Comparison of ENCODE assay signal across 8 mouse cellular contexts in the genomic region with DNA sequence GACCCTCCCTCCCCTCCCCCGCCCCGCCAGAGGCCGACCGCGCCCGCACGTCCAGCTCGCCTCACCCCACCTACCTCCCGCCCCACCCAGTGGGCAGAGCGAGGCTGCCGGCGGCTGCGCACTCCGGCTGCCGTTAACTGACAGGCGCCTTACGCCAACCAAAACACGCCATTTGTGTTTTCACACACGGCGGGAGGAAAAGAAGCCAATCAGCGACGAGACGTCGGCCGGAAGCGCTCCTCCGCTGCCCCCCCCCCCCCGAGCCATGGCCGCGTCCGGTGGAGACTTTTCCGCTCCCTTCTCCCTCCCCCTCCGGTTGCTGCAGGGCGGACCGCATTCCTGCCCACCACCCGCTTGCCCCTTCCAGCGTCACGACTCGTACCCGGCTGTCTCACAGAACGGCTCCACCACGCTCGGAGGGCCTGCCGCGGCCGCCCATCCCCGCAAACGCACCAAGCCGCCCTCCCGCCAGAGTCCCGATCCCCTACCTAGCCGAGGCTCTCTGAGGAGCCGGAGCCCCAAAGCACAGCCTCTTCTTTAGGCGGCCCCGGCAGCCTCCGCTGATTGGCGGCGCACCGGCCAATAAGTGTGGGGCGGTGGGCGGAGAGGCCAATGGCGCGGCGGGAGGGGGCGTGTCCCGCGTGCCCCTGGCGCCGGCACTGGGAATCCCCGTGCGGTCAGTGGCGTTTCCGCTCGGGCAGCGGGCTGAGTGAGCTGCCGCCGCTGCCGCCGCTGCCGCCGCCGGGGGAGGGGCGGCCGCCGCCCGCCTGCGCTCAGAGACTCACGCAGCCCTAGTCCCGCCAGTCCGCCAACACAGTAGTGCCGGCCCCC. TPM values are rescaled to one million over a fixed set of nuclear protein-coding genes. Genes with fewer than 3 reads are reported as not detected.
A peak's percentile ranks its signal among the peaks of the same experiment; 100 is the strongest.
DNase-seq lines count a peak whose midpoint lies in the region; ATAC-seq and TF ChIP-seq lines count a peak whose summit lies in the region.

Setd5 (plus strand) TSS at position 680 of the 831 bp plus-strand sequence.

- H3K27me3 ChIP-seq in G1E (ENCODE audit: insufficient read depth, low read length), result no peaks in the 10 kb centered on the region
- H3K27me3 ChIP-seq in forebrain, embryonic 16.5 days (replicated peaks; ENCODE audit: control insufficient read depth, insufficient read depth, low read length), result no peaks in the 10 kb centered on the region
- H3K27me3 ChIP-seq in lung, embryonic 14.5 days (ENCODE audit: insufficient read depth, low read length), result no peaks in the 10 kb centered on the region
- H3K27me3 ChIP-seq in thymus, adult 2 months (ENCODE audit: control insufficient read depth, insufficient read depth, low read length), result no peaks in the 10 kb centered on the region

- no peaks in the 10 kb centered on the region for H3K9me3 ChIP-seq in G1E (replicated peaks)
- H3K9me3 ChIP-seq in forebrain, embryonic 16.5 days (ENCODE audit: control insufficient read depth, low read length), result no peaks in the 10 kb centered on the region
- H3K9me3 ChIP-seq in lung, embryonic 14.5 days (ENCODE audit: low read depth, low read length), result no peaks in the 10 kb centered on the region

- peaks cover 34% of the 10 kb centered on the region for H3K4me1 ChIP-seq in G1E (ENCODE audit: insufficient read depth, low read depth, low read length)
- peaks cover 33% of the 10 kb centered on the region for H3K4me1 ChIP-seq in forebrain, embryonic 16.5 days (replicated peaks; ENCODE audit: control insufficient read depth, insufficient read depth, low read length)
- peaks cover 14% of the 10 kb centered on the region; the same call in 1 of the 2 replicates for H3K4me1 ChIP-seq in lung, embryonic 14.5 days (ENCODE audit: insufficient read depth)
- H3K4me1 ChIP-seq in olfactory bulb, adult 2 months (ENCODE audit: control insufficient read depth, insufficient read depth, low read length), result peaks cover 5% of the 10 kb centered on the region
- peaks cover 11% of the 10 kb centered on the region for H3K4me1 ChIP-seq in thymus, adult 2 months (replicated peaks; ENCODE audit: control insufficient read depth, insufficient read depth, low read length)

- H3K9ac ChIP-seq in forebrain, embryonic 16.5 days (replicated peaks; ENCODE audit: low read depth, low read length), result peak within 1 kb of the TSS; percentile 98
- H3K9ac ChIP-seq in lung, embryonic 14.5 days, result peak within 1 kb of the TSS; percentile 99

- peak within 1 kb of the TSS; percentile 90 for H3K4me3 ChIP-seq in G1E (ENCODE audit: low read depth, low read length)
- H3K4me3 ChIP-seq in forebrain, embryonic 16.5 days (replicated peaks; ENCODE audit: low read length), result peak within 1 kb of the TSS; percentile 90
- peak within 1 kb of the TSS; percentile 68 for H3K4me3 ChIP-seq in layer of hippocampus, adult 2 months
- H3K4me3 ChIP-seq in lung, embryonic 14.5 days (ENCODE audit: low read depth, low read length), result peak within 1 kb of the TSS; percentile 95
- peak within 1 kb of the TSS; percentile 96 for H3K4me3 ChIP-seq in olfactory bulb, adult 2 months (ENCODE audit: insufficient read depth, low read depth, low read length)
- peak within 1 kb of the TSS; percentile 81 for H3K4me3 ChIP-seq in thymus, adult 2 months (ENCODE audit: control insufficient read depth, insufficient read depth, low read length)

- intact Hi-C loops in heart, postnatal 36 days (cut with DNase I), result loop anchor here (1.0 to 5.0 kb wide), 3 partner anchors 31 to 230 kb away; partner anchors contain the start of genes Brpf1 and Thumpd3

- H3K36me3 ChIP-seq in G1E (replicated peaks), result peaks cover 19% of the 10 kb centered on the region
- H3K36me3 ChIP-seq in forebrain, embryonic 16.5 days (ENCODE audit: control insufficient read depth, insufficient read depth), result no peaks in the 10 kb centered on the region
- peaks cover 6% of the 10 kb centered on the region; the same call in 1 of the 2 replicates for H3K36me3 ChIP-seq in lung, embryonic 14.5 days (ENCODE audit: insufficient read depth)
- H3K36me3 ChIP-seq in thymus, adult 2 months (ENCODE audit: control insufficient read depth, insufficient read depth, low read length), result no peaks in the 10 kb centered on the region

- peak; percentile 99 for TF ChIP-seq POLR2A in olfactory bulb, adult 2 months (IDR thresholded peaks at IDR 0.05; ENCODE audit: insufficient read depth, low read depth, low read length)
- TF ChIP-seq POLR2A in thymus, adult 2 months (IDR thresholded peaks at IDR 0.05; ENCODE audit: control insufficient read depth, extremely low read depth, insufficient read depth, low read length, poor library complexity), result peak; percentile 99

- peak within 1 kb of the TSS; percentile 88 for H3K4me2 ChIP-seq in forebrain, embryonic 16.5 days (ENCODE audit: low read length)
- peak within 1 kb of the TSS; percentile 73 for H3K4me2 ChIP-seq in lung, embryonic 14.5 days

- H3K27ac ChIP-seq in forebrain, embryonic 16.5 days (ENCODE audit: low read length), result peak within 1 kb of the TSS; percentile 98
- peak within 1 kb of the TSS; percentile 98 for H3K27ac ChIP-seq in layer of hippocampus, adult 2 months
- H3K27ac ChIP-seq in lung, embryonic 14.5 days (ENCODE audit: low read depth), result peak within 1 kb of the TSS; percentile 100
- peak within 1 kb of the TSS; percentile 99 for H3K27ac ChIP-seq in olfactory bulb, adult 2 months (ENCODE audit: insufficient read depth, low read depth, low read length)
- H3K27ac ChIP-seq in thymus, adult 2 months (ENCODE audit: control insufficient read depth, insufficient read depth, low read length), result peak within 1 kb of the TSS; percentile 89

- peak; percentile 98 for DNase-seq in G1E (ENCODE audit: low spot score)
- peak; percentile 98 to 99 for DNase-seq in cerebellum, adult 18-20 months
- DNase-seq in heart, postnatal 36 days, result peak; percentile 99
- DNase-seq in layer of hippocampus, adult 2 months (ENCODE audit: low spot score in 2 of 2), result peak; percentile 97 to 98
- DNase-seq in lung, embryonic 14.5 days, result peak; percentile 98
- DNase-seq in thymus, adult 2 months, result peak; percentile 99

- under 1% methylated on average over 59 of the region's 91 CpGs for WGBS in forebrain, embryonic 16.5 days
- WGBS in lung, embryonic 14.5 days, result under 1% methylated on average over 76 of the region's 91 CpGs
- WGBS in olfactory bulb, adult 2 months, result under 1% methylated on average over 83 of the region's 91 CpGs
- WGBS in thymus, adult 2 months, result under 1% methylated on average over 85 of the region's 91 CpGs

- TF ChIP-seq CTCF in G1E (IDR thresholded peaks at IDR 0.05; ENCODE audit: low read depth, low read length), result no peak
- no peak; the same call in 1 of the 2 replicates for TF ChIP-seq CTCF in layer of hippocampus, adult 2 months (conservative IDR thresholded peaks at IDR 0.05)
- TF ChIP-seq CTCF in lung, embryonic 14.5 days (IDR thresholded peaks at IDR 0.05; ENCODE audit: low read depth), result no peak
- no peak for TF ChIP-seq CTCF in olfactory bulb, adult 2 months (IDR thresholded peaks at IDR 0.05; ENCODE audit: insufficient read depth, low read depth, low read length)
- 0 out of 2 replicates have a peak, but pooled peaks have one; percentile 1 for TF ChIP-seq CTCF in thymus, adult 2 months (IDR thresholded peaks at IDR 0.05; ENCODE audit: borderline replicate concordance, control insufficient read depth, extremely low read depth, insufficient read depth, low read length, poor library complexity)

- ATAC-seq in G1E (ENCODE audit: extremely low read depth, insufficient number of reproducible peaks, low FRiP score, poor library complexity, severe bottlenecking), result peak; percentile 52
- peak; percentile 94 for ATAC-seq in forebrain, embryonic 16.5 days
- peak; percentile 92 for ATAC-seq in lung, embryonic 14.5 days (ENCODE audit: insufficient read depth)

RNA-seq across cellular contexts. Expression of gene Setd5, which starts in this region (rescaled TPM):
- total RNA-seq in G1E (2014; fragmentation: Nextera tagmentation) (262 and 272 TPM in 2 replicates), G1E (2017) (89.2 and 95.0 TPM in 2 replicates)
- 131 and 154 TPM in 2 replicates for polyA plus RNA-seq in G1E (2012)
- 52.2 and 55.4 TPM in 2 replicates for polyA plus RNA-seq in forebrain, embryonic 16.5 days (2015; fragmentation: Nextera tagmentation; extraction: Ambion mirVana)
- 10 to 100 TPM; 34.3 to 42.0 TPM for total RNA-seq in heart, postnatal 36 days (2021)
- total RNA-seq in layer of hippocampus, adult 2 months (2021), result 100 to 1,000 TPM; 110 to 113 TPM
- 96.9 and 102 TPM in 2 replicates for polyA plus RNA-seq in lung, embryonic 14.5 days (2014; fragmentation: Nextera tagmentation; extraction: Ambion mirVana)
- polyA plus RNA-seq in olfactory bulb, adult 2 months (2012; ENCODE audit: insufficient read depth, insufficient read length, low replicate concordance, missing spikeins), result 290 and 314 TPM in 2 replicates
- 51.8 and 52.2 TPM in 2 replicates for polyA plus RNA-seq in thymus, adult 2 months (2012; rRNA removed)

Comparison
In these comparisons a context has a peak if more than half of its experiments do, and no peak if none do; other contexts are left out.
1. Peak in every context shown above with its lines: DNase-seq, ATAC-seq, H3K4me3 ChIP-seq and H3K27ac ChIP-seq.